Mouse (Mus musculus) heart, postnatal 0 days (tissue): ENCODE data around the gene Snhg11.

ENCODE experiments used
- CTCF ChIP-seq: IDR thresholded peaks from 2 replicates; pipeline ENCODE4 v1.5.1; 2016; ENCODE audit warnings: antibody characterized with exemption, control low read depth, low read depth
- EP300 ChIP-seq: IDR thresholded peaks from 2 replicates; pipeline ENCODE4 v1.6.1; 2016; ENCODE audit warnings: antibody characterized with exemption, low read depth

DNA sequence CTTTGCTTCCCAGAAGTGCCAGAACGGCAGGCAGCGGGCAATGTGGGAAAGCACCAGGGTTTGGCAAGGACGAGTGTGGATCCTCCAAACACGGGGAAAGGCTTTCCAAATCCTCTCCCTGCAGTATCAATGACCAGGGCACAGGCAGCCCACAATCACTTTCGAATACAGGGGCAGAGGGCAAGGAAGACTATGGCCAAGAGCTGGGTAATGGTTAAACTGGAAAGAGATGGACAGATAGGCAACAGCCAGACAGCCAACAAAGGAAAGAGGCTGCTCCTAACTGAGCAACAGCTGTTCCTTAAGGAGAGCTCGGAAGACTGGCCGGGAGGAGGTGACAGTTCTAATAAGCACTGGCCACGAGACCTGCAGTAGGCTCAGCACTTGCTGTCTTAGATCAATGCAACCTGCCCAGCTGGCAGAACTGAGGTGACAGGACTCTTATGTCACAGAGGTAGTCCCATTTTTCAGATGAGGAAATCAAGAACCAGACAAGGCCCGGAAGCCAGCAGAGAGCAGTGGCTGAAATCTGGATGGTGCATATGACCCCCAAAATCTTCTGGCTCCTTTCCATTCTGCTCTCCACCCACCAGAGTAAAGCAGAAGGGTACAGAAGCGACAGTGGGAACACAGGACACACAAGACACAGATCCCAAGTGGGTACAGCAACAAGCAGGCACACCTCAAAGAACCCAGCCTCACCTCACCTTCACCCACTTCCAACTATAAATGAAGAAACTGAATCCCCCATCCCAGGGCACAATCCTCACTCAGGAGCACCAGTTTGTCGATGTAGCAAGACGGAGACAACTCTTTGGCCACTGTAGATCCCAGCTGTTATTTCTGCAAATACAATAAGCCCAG is 15.4 kb upstream of the Snhg11 start:
- TF ChIP-seq CTCF: no peak
- TF ChIP-seq EP300: no peak
